ENCODE assay signal across 1 mouse cellular context in genomic region chr5:134617071-134617470, GRCm38 (mm10).
TF ChIP-seq lines count a peak whose summit lies in the region.

No protein-coding gene starts in this region.

TF ChIP-seq in CH12.LX, 34 proteins besides CTCF, POLR2A, EP300 and RAD21 (continued from another document):
- TF ChIP-seq MEF2A (IDR thresholded peaks at IDR 0.05; ENCODE audit: borderline replicate concordance, low read depth, low read length) (no peak), MAZ (IDR thresholded peaks at IDR 0.05; ENCODE audit: low read depth, low read length) (0 out of 2 replicates have a peak, but pooled peaks have one; percentile 22), MXI1 (IDR thresholded peaks at IDR 0.05; ENCODE audit: low read depth, low read length) (0 out of 2 replicates have a peak, but pooled peaks have one; percentile 32), SIN3A (IDR thresholded peaks at IDR 0.05; ENCODE audit: low read length) (peak; percentile 75), ZC3H11A (IDR thresholded peaks at IDR 0.05; ENCODE audit: low read depth, low read length) (no peak), CHD2 (IDR thresholded peaks at IDR 0.05; ENCODE audit: low read length) (no peak)
